Mouse (Mus musculus): Measurements from ENCODE around the gene Insm1.

The Insm1 gene

DNA sequence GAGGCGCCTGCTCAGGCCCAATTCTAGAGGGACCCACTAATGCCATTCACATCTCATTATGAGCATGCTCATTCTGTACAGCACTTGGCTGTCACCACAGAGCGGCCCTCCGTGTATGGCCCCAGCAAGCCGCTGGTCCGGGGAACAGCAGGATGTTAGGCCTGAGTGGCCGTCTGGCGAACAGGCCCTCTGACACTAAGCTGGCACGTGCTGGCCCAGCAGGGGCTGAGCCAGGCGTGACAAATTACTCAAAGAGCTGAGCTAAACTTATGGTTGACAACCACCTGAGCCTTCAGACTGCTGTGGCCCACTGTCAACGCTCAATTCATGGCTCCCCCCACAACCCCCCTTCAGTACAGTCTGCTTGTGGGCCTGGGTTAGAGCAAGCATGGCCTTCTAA is 40.5 kb downstream of the Insm1 start:
- Histone ChIP-seq H3K36me3 (ENCODE audit: insufficient read depth, low read length) (no peaks in the 10 kb centered on the region), H3K9me3 (ENCODE audit: low read length) (no peaks in the 10 kb centered on the region), H3K4me1 (replicated peaks; ENCODE audit: low read depth, low read length) (peaks cover 13% of the 10 kb centered on the region), H3K27me3 (ENCODE audit: insufficient read depth, low read length) (no peaks in the 10 kb centered on the region), H3K4me3 (replicated peaks; ENCODE audit: low read length) (no peak overlapping the region)
- TF ChIP-seq NANOG (IDR thresholded peaks at IDR 0.05; ENCODE audit: borderline replicate concordance, low read length) (no peak), CTCF (conservative IDR thresholded peaks at IDR 0.05; ENCODE audit: low read length) (no peak), POU5F1 (IDR thresholded peaks at IDR 0.05; ENCODE audit: borderline replicate concordance, low read length) (no peak)

DNA sequence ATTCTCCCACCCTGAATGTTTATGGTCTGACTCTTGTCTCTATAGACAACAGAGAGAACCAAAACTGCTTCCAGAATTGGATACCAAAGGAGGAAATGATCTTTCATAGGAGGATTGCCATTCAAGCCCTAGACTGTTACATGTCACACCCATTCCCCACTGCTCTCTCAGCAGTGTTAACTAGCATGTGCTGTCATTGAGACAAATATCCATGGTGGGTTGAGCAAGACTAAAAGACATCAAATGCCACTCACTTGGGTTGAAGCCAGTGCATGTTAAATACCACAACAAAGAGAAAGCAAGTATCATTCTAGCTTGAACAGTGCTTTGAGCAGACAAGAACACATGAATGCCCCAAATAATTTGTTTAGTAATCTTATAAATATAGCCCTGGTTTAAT is 41.2 kb downstream of the Insm1 start:
- H3K9me3 ChIP-seq (ENCODE audit: low read length), result no peaks in the 10 kb centered on the region
- peaks cover 8% of the 10 kb centered on the region for H3K4me1 ChIP-seq (replicated peaks; ENCODE audit: low read depth, low read length)
- H3K36me3 ChIP-seq (ENCODE audit: insufficient read depth, low read length), result no peaks in the 10 kb centered on the region
- H3K27me3 ChIP-seq (ENCODE audit: insufficient read depth, low read length), result no peaks in the 10 kb centered on the region
- TF ChIP-seq POU5F1 (IDR thresholded peaks at IDR 0.05; ENCODE audit: borderline replicate concordance, low read length), result no peak
- TF ChIP-seq NANOG (IDR thresholded peaks at IDR 0.05; ENCODE audit: borderline replicate concordance, low read length), result no peak
- no peak for TF ChIP-seq CTCF (conservative IDR thresholded peaks at IDR 0.05; ENCODE audit: low read length)
- no peak overlapping the region for H3K4me3 ChIP-seq (replicated peaks; ENCODE audit: low read length)

DNA sequence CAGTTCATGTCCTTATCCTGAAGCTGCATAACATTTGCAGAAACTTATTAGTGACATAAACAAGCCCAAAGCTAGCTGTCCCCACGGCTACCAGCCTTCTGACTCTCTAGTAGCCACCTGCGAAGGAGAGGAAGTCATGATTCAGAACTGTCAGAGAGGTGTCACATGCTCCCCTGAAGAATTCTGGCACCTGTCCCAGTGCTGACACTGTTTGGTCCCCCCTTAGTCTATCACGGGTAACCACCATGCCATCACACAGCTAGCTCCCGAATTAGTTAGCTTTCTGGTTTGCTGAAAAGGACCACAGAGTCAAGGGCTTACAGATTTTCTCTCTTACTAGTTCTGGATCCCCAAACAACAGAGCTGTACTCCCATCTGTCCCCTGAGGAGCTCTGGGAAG is 43.3 kb downstream of the Insm1 start:
- Histone ChIP-seq H3K36me3 (ENCODE audit: insufficient read depth, low read length) (peaks cover 7% of the 10 kb centered on the region; the same call in 1 of the 2 replicates), H3K9me3 (ENCODE audit: low read length) (no peaks in the 10 kb centered on the region), H3K4me1 (replicated peaks; ENCODE audit: low read depth, low read length) (0 out of 2 replicates have a peak, but pooled peaks cover 3% of the 10 kb centered on the region), H3K4me3 (replicated peaks; ENCODE audit: low read length) (no peak overlapping the region), H3K27me3 (ENCODE audit: insufficient read depth, low read length) (no peaks in the 10 kb centered on the region)
- TF ChIP-seq POU5F1 (IDR thresholded peaks at IDR 0.05; ENCODE audit: borderline replicate concordance, low read length) (no peak), CTCF (conservative IDR thresholded peaks at IDR 0.05; ENCODE audit: low read length) (no peak), NANOG (IDR thresholded peaks at IDR 0.05; ENCODE audit: borderline replicate concordance, low read length) (no peak)

DNA sequence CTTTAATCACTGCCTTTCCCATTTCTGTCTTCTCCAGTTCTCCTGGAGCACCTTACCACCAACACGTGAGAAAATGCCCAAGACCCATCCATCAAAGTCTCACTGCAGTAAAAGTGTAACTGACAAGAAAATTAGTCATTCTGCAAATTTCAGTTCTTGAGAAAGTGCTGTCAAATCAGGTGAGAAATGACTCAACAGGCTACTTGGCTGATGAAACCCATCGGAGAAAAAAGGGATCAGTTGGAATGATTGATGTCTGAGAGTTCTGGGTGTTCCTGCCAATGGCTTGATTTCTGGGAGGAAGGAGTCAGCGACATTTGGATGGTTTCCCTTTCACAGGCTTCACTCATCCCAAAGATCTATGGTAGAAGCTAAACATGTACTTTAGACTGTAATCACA is 44.8 kb downstream of the Insm1 start:
- H3K4me1 ChIP-seq (replicated peaks; ENCODE audit: low read depth, low read length), result 0 out of 2 replicates have a peak, but pooled peaks cover 3% of the 10 kb centered on the region
- no peaks in the 10 kb centered on the region for H3K9me3 ChIP-seq (ENCODE audit: low read length)
- no peak overlapping the region for H3K4me3 ChIP-seq (replicated peaks; ENCODE audit: low read length)
- H3K27me3 ChIP-seq (ENCODE audit: insufficient read depth, low read length), result no peaks in the 10 kb centered on the region
- peaks cover 7% of the 10 kb centered on the region; the same call in 1 of the 2 replicates for H3K36me3 ChIP-seq (ENCODE audit: insufficient read depth, low read length)
- no peak for TF ChIP-seq NANOG (IDR thresholded peaks at IDR 0.05; ENCODE audit: borderline replicate concordance, low read length)
- no peak for TF ChIP-seq POU5F1 (IDR thresholded peaks at IDR 0.05; ENCODE audit: borderline replicate concordance, low read length)
- no peak for TF ChIP-seq CTCF (conservative IDR thresholded peaks at IDR 0.05; ENCODE audit: low read length)
